17 mouse cellular contexts compared by ENCODE assay signal in genomic region chr13:31958346-31959335, GRCm38 (mm10).
DNase-seq lines count a peak whose midpoint lies in the region; ATAC-seq and TF ChIP-seq lines count a peak whose summit lies in the region.
"Had no signal": no experiment of that assay in that cellular context is flagged by ENCODE, and none has a peak within 500 bp of the region (broad histone marks: within the 10 kb centered on the region; RNA-seq: fewer than 3 reads in every experiment).

No protein-coding gene starts in this region.

- intact Hi-C loops in left cerebral cortex, adult 2 months (cut with DNase I) = loop anchor here (5.0 kb wide), 1 partner anchor 254 kb away; no protein-coding TSS in a partner anchor

- 37% methylated on average over 13 of the region's 13 CpGs for whole genome bisulfite sequencing in heart, embryonic 15.5 days

- 0 out of 2 replicates have a peak, but pooled peaks have one; percentile 38 for ATAC-seq in heart, embryonic 15.5 days (replicated peaks; ENCODE audit: insufficient number of reproducible peaks, insufficient read depth, low FRiP score, low read depth)

- no peak for DNase-seq in left cerebral cortex, adult 2 months (ENCODE audit: extremely low spot score in 1 of 2, low spot score in 2 of 2)
- DNase-seq in left cerebral cortex, adult 11 months (ENCODE audit: low spot score) = no peak
- DNase-seq in ES-CJ7 (ENCODE audit: low read depth, low spot score) = peak; percentile 8
- DNase-seq in left cerebral cortex, adult 18-20 months (ENCODE audit: low spot score in 2 of 2) = no peak
- DNase-seq in adrenal gland, postnatal 36 days = no peak
- DNase-seq in kidney, postnatal 14 days = no peak
- DNase-seq: adrenal gland, postnatal 25 days; cerebellum, adult 11 months; gastrocnemius, adult 2 months; kidney, adult 2 months; layer of hippocampus, postnatal 36 days; liver; thymus, adult 2 months had no signal

- no peak overlapping the region for H3K4me2 ChIP-seq in heart, embryonic 15.5 days
- H3K4me2 ChIP-seq: hindbrain, embryonic 13.5 days had no signal

- H3K27ac ChIP-seq in left cerebral cortex, adult 2 months = peak overlapping the region; percentile 70; the same call in 1 of the 2 replicates
- H3K27ac ChIP-seq in cortical plate, adult 2 months (ENCODE audit: insufficient read depth, low read length) = peak overlapping the region; percentile 47; the same call in 1 of the 2 replicates
- H3K27ac ChIP-seq in heart, embryonic 15.5 days = peak overlapping the region; percentile 63
- H3K27ac ChIP-seq: gastrocnemius, adult 2 months; hindbrain, embryonic 13.5 days; macrophage had no signal

- H3K36me3 ChIP-seq in heart, embryonic 15.5 days = no peaks in the 10 kb centered on the region
- H3K36me3 ChIP-seq: hindbrain, embryonic 13.5 days had no signal

- no peaks in the 10 kb centered on the region for H3K4me1 ChIP-seq in cortical plate, adult 2 months (ENCODE audit: control insufficient read depth, insufficient read depth, low read length)
- H3K4me1 ChIP-seq in heart, embryonic 15.5 days (replicated peaks) = peaks cover 17% of the 10 kb centered on the region

- H3K9ac ChIP-seq in heart, embryonic 15.5 days = no peak overlapping the region
- H3K9ac ChIP-seq: hindbrain, embryonic 13.5 days had no signal

- no peak for TF ChIP-seq CTCF in left cerebral cortex, adult 2 months (IDR thresholded peaks at IDR 0.05)
- TF ChIP-seq CTCF in cortical plate, adult 2 months (IDR thresholded peaks at IDR 0.05; ENCODE audit: extremely low read depth, insufficient read depth, low read length) = no peak

- H3K4me3 ChIP-seq in left cerebral cortex, adult 2 months = no peak overlapping the region
- no peak overlapping the region for H3K4me3 ChIP-seq in cortical plate, adult 2 months (ENCODE audit: insufficient read depth, low read length)
- H3K4me3 ChIP-seq in heart, embryonic 15.5 days = no peak overlapping the region
- H3K4me3 ChIP-seq: gastrocnemius, adult 2 months; hindbrain, embryonic 13.5 days had no signal

- TF ChIP-seq POLR2A in cortical plate, adult 2 months (IDR thresholded peaks at IDR 0.05; ENCODE audit: extremely low read depth, insufficient read depth, low read length) = no peak

- H3K27me3 ChIP-seq in heart, embryonic 15.5 days = no peaks in the 10 kb centered on the region
- H3K27me3 ChIP-seq: hindbrain, embryonic 13.5 days had no signal

- H3K9me3 ChIP-seq in heart, embryonic 15.5 days (replicated peaks) = no peaks in the 10 kb centered on the region
- H3K9me3 ChIP-seq: hindbrain, embryonic 13.5 days had no signal
